ENCODE assay signal across 28 mouse cellular contexts in genomic region chrX:52352981-52353380, GRCm38 (mm10).
A peak's percentile ranks its signal among the peaks of the same experiment; 100 is the strongest.
DNase-seq lines count a peak whose midpoint lies in the region; ATAC-seq and TF ChIP-seq lines count a peak whose summit lies in the region.
"Had no signal": no experiment of that assay in that cellular context is flagged by ENCODE, and none has a peak within 500 bp of the region (broad histone marks: within the 10 kb centered on the region; RNA-seq: fewer than 3 reads in every experiment).

No protein-coding gene starts in this region.

- no peaks in the 10 kb centered on the region for H3K9me3 ChIP-seq in kidney, embryonic 15.5 days (replicated peaks)
- H3K9me3 ChIP-seq: embryonic facial prominence, embryonic 12.5 days; embryonic facial prominence, embryonic 15.5 days; forebrain, embryonic 15.5 days; G1E; heart, embryonic 12.5 days; heart, embryonic 15.5 days; hindbrain, embryonic 10.5 days; hindbrain, embryonic 13.5 days had no signal

- no peaks in the 10 kb centered on the region for H3K4me1 ChIP-seq in kidney, adult 2 months (ENCODE audit: control insufficient read depth, insufficient read depth, low read length)
- H3K4me1 ChIP-seq in kidney, embryonic 15.5 days = no peaks in the 10 kb centered on the region
- H3K4me1 ChIP-seq: embryonic facial prominence, embryonic 12.5 days; embryonic facial prominence, embryonic 15.5 days; heart, embryonic 12.5 days; heart, embryonic 15.5 days; hindbrain, embryonic 13.5 days had no signal

- WGBS in kidney, adult 2 months = 60% methylated on average over 4 of the region's 4 CpGs
- WGBS in kidney, embryonic 15.5 days = 75% methylated on average over 4 of the region's 4 CpGs

- ATAC-seq in kidney, embryonic 15.5 days (replicated peaks; ENCODE audit: low FRiP score) = 0 out of 2 replicates have a peak, but pooled peaks have one; percentile 36
- ATAC-seq: forebrain, embryonic 15.5 days; hindbrain, embryonic 16.5 days; Patski had no signal

- no peak overlapping the region for H3K4me3 ChIP-seq in kidney, adult 2 months (ENCODE audit: insufficient read depth, low read depth, low read length)
- H3K4me3 ChIP-seq in kidney, embryonic 15.5 days (replicated peaks) = no peak overlapping the region
- H3K4me3 ChIP-seq: embryonic facial prominence, embryonic 12.5 days; embryonic facial prominence, embryonic 15.5 days; forebrain, embryonic 15.5 days; heart, embryonic 12.5 days; heart, embryonic 15.5 days; hindbrain, embryonic 10.5 days; hindbrain, embryonic 13.5 days had no signal

- no peak overlapping the region for H3K4me2 ChIP-seq in kidney, embryonic 15.5 days
- H3K4me2 ChIP-seq: embryonic facial prominence, embryonic 12.5 days; embryonic facial prominence, embryonic 15.5 days; forebrain, embryonic 15.5 days; heart, embryonic 12.5 days; heart, embryonic 15.5 days; hindbrain, embryonic 13.5 days had no signal

- H3K27ac ChIP-seq in kidney, adult 2 months (ENCODE audit: insufficient read depth, low read depth, low read length) = no peak overlapping the region
- H3K27ac ChIP-seq in kidney, embryonic 15.5 days = no peak overlapping the region
- H3K27ac ChIP-seq: embryonic facial prominence, embryonic 12.5 days; embryonic facial prominence, embryonic 15.5 days; forebrain, embryonic 15.5 days; heart, embryonic 15.5 days; hindbrain, embryonic 10.5 days; hindbrain, embryonic 13.5 days had no signal

- peak; percentile 61 for DNase-seq in kidney, adult 2 months
- DNase-seq in kidney, postnatal 10 days = no peak
- DNase-seq in kidney, postnatal 14 days = no peak
- DNase-seq in kidney, postnatal 36 days = peak; percentile 12 to 45
- DNase-seq in lung, adult 18-20 months = no peak
- DNase-seq: adrenal gland, postnatal 10 days; adrenal gland, postnatal 36 days; B cell, adult 2 months; cerebellum, adult 11 months; cerebellum, adult 2 months; cerebellum, adult 9-11 months; cerebellum, postnatal 25 days; gastrocnemius, postnatal 25 days; heart, adult 18-20 months; heart, postnatal 10 days; heart, postnatal 36 days had no signal

- no peak for TF ChIP-seq POLR2A in kidney, adult 2 months (IDR thresholded peaks at IDR 0.05; ENCODE audit: low read depth, low read length)

- H3K27me3 ChIP-seq in kidney, adult 2 months (replicated peaks; ENCODE audit: control insufficient read depth, insufficient read depth, low read length) = no peaks in the 10 kb centered on the region
- H3K27me3 ChIP-seq in kidney, embryonic 15.5 days = peaks cover 6% of the 10 kb centered on the region; the same call in 1 of the 2 replicates
- H3K27me3 ChIP-seq: CH12.LX; embryonic facial prominence, embryonic 12.5 days; forebrain, embryonic 15.5 days; heart, embryonic 12.5 days; heart, embryonic 15.5 days; hindbrain, embryonic 13.5 days had no signal

- no peaks in the 10 kb centered on the region for H3K36me3 ChIP-seq in kidney, adult 2 months (ENCODE audit: control insufficient read depth, insufficient read depth, low read length)
- no peaks in the 10 kb centered on the region for H3K36me3 ChIP-seq in kidney, embryonic 15.5 days
- H3K36me3 ChIP-seq: embryonic facial prominence, embryonic 12.5 days; embryonic facial prominence, embryonic 15.5 days; forebrain, embryonic 15.5 days; G1E; heart, embryonic 12.5 days; heart, embryonic 15.5 days; hindbrain, embryonic 10.5 days; hindbrain, embryonic 13.5 days had no signal

- TF ChIP-seq CTCF in kidney, adult 2 months (conservative IDR thresholded peaks at IDR 0.05; ENCODE audit: insufficient read depth, insufficient read length, low read depth, low read length) = no peak

- no peak overlapping the region for H3K9ac ChIP-seq in kidney, embryonic 15.5 days
- H3K9ac ChIP-seq: embryonic facial prominence, embryonic 12.5 days; embryonic facial prominence, embryonic 15.5 days; forebrain, embryonic 15.5 days; heart, embryonic 12.5 days; heart, embryonic 15.5 days; hindbrain, embryonic 13.5 days had no signal

Comparison
In these comparisons a context has a peak if more than half of its experiments do, and no peak if none do; other contexts are left out.
1. DNase-seq: peak in kidney, adult 2 months (single experiment) and kidney, postnatal 36 days (2 of 2); none in kidney, postnatal 10 days (single experiment), kidney, postnatal 14 days (single experiment) and lung, adult 18-20 months (0 of 2).